Mouse (Mus musculus): ENCODE data around the gene Arid4a.
"Not testable (repeated sequence)": the region's sequence is repeated elsewhere in the genome, so short reads cannot be mapped to it uniquely, and the experiment has no call there.

The Arid4a gene

GRCm38 (mm10) chr12:71053031-71053430, 37.2 kb downstream of the Arid4a start:
- DNase-seq (ENCODE audit: low spot score), result no peak

- DNase-seq (ENCODE audit: low spot score), result no peak
These were observed 37.7 kb downstream of the Arid4a start for GRCm38 (mm10) chr12:71053486-71053885.

DNA sequence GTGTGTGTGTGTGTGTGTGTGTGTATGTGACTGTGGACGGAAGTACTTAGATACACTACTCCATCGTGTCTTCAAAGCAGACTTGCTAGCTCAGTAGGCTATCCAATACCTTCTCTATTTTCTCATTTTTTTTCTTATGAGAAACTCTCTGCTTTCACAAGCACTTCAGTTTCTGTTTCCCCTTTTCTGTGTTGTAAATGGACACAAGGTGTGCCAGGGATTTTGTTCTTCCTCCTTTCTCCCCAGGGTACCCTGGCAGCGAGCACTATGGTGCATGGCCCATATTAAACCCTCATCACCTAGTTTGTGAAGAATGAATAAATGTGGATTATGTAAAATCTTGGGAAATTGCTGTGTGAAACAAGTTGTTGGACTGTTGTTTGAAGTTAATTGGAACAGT, 39.7 kb downstream of the Arid4a start:
- DNase-seq (ENCODE audit: low spot score), result no peak

DNA sequence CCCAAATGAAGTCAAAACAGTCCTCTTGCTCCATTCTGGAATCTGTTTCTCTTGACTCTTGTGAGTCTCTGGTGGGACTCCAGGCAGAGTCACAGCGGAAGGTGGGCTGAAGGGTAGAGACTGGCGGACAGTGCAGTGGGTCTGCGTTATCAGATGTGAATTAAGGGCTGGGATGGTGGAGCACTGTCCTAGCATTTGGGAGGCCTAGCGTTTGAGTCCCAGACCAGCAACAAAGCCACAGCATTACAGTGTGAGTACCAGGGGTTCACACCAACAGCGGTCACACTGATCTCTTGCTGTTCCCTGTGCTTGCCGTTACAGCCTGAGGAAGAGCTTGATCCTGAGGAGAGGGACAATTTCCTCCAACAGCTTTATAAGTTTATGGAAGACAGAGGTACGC, 44.0 kb downstream of the Arid4a start:
- DNase-seq (ENCODE audit: low spot score), result no peak

DNA sequence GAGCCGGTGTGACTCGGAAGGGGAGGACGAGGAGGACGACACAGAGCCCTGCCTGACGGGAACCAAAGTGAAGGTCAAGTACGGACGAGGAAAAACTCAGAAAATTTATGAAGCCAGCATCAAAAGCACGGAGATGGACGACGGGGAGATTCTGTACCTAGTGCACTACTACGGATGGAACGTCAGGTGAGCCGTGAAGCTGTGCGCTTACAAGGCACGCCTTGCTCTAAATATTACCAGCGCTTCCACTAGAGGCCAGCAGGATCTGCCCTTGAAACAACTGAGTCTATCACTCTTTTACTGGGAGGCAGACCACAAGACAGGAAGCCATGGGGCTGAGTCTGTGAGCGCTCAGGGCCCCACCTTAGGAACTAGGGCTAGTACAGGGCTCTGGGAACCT, 54.1 kb downstream of the Arid4a start:
- no peak for DNase-seq (ENCODE audit: low spot score)

GRCm38 (mm10) chr12:71072048-71072447, 56.3 kb downstream of the Arid4a start:
- DNase-seq (ENCODE audit: low spot score), result no peak

GRCm38 (mm10) chr12:71073113-71073730, 57.4 kb downstream of the Arid4a start:
- peak; percentile 56 for DNase-seq (ENCODE audit: low spot score)

GRCm38 (mm10) chr12:71086331-71086730, 70.5 kb downstream of the Arid4a start:
- no peak for DNase-seq (ENCODE audit: low spot score)

- DNase-seq (ENCODE audit: low spot score), result not testable (repeated sequence)
These were observed 88.5 kb downstream of the Arid4a start for GRCm38 (mm10) chr12:71104275-71104674.

GRCm38 (mm10) chr12:71107216-71107771, 91.5 kb downstream of the Arid4a start:
- DNase-seq (ENCODE audit: low spot score), result no peak

DNA sequence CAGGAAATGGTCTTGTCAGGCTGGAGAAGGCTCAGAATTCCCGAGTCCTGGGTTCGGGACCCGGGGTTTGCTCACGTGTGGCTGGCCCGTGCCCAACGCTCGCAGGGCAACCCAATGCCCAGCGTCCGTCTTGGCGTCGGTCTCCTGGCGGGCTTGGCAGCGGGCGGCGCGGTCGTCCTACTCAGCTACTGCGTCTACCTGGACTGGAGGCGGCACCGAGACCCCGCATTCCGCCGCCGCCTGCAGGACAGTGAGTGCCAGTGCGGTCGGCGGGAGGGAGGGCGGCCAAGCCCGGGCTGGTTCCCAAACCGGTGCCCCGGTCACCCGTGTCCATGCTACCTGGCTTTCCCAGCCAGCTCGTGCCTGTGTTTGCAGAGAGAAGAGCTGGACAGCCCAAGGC, 95.5 kb downstream of the Arid4a start, which contains the start of gene Tomm20l:
Tomm20l (plus strand) TSS at position 98 of the 400 bp plus-strand sequence.
- peak; percentile 47 for DNase-seq (ENCODE audit: low spot score)

GRCm38 (mm10) chr12:71113074-71113473, 97.3 kb downstream of the Arid4a start:
- no peak for DNase-seq (ENCODE audit: low spot score)

DNA sequence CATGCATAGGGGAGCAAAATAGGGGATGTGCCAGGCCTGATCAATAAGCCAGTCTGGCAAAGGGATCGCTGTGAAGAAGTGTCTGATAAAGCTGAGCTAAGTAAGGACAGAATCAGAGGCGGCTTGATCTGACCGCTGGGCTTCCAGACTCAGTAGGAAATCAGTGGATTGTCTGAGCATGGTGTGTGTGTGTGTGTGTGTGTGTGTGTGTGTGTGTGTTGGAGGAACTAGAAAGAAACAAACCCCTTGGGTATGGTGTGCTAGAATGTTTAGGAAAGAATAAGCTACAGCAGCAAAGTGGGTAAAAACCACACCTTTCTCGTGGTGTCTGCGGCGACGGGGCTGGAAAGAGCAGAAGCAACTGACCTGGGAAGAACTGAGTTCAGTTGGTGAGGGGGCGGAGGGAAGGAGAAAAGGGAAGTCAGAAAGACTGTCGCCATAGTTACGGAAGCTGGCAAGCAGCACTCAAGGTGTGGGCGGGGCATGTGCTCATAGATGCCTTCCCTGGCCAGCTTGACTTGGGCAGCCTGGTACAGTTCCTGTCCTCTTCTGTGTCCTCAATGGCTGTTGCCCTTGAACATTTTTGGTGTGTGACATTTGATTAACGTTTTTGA, 98.0 kb downstream of the Arid4a start:
- peak; percentile 69 for DNase-seq (ENCODE audit: low spot score)

GRCm38 (mm10) chr12:71116411-71116810, 100.6 kb downstream of the Arid4a start:
- no peak for DNase-seq (ENCODE audit: low spot score)

- no peak for DNase-seq (ENCODE audit: low spot score)
These were observed 106.9 kb downstream of the Arid4a start for GRCm38 (mm10) chr12:71122731-71123130.

- no peak for DNase-seq (ENCODE audit: low spot score)
These were observed 107.5 kb downstream of the Arid4a start for GRCm38 (mm10) chr12:71123286-71123685.

- no peak for DNase-seq (ENCODE audit: low spot score)
These were observed 119.8 kb downstream of the Arid4a start for GRCm38 (mm10) chr12:71135581-71135980.

GRCm38 (mm10) chr12:71136130-71136973, 120.6 kb downstream of the Arid4a start, which contains the start of the genes Timm9 and 2700049A03Rik:
Timm9 (minus strand) TSS chr12:71136684.
2700049A03Rik (plus strand) TSS chr12:71136848.
- DNase-seq (ENCODE audit: low spot score), result peak; percentile 91

DNA sequence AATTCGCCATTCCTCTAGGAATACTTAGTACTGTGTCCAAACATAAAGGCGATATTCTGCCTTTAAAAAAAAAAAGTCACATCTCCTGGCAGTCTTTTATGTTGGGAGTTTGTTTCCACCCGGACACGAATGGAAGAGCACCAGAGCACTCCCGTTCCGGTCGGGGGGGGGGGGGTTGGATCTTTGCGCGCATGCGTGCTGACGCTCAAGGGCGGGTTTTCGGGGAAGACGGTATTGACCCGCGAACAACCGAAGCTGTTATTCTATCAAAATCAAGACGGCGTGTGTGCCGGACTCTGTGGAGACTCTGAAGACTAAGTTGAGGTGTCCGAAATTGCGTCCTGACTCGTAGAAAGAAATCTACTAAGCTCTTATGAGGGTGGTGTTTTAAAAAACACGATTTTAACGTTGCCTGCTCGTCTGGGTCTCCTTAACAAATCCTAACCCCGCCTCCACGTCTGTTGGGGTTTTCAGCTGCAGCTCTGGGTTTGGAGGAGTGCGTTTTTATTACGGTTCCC, 121.2 kb downstream of the Arid4a start:
- DNase-seq (ENCODE audit: low spot score), result peak; percentile 94

DNA sequence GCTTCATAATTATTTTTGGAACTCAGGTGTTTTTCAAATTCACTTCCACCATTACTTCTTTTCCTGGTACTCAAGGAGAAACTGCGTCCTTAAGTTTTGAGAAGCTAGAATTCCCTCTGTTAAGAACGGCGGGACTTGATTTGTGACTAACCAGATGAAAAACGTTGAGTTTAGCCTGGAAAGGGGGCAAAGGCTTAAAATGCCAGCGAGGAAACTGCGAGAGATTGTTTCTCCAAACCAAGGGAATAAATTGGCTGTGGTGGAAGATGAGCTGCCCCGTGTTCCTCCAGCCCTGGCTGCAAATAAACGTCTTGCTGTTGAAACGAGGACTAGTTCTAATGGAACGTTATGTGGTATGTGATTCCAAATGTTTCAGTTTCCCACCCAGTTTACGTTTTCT, 121.9 kb downstream of the Arid4a start:
- DNase-seq (ENCODE audit: low spot score), result peak; percentile 30

- DNase-seq (ENCODE audit: low spot score), result no peak
These were observed 123.6 kb downstream of the Arid4a start for GRCm38 (mm10) chr12:71139258-71139828.

- no peak for DNase-seq (ENCODE audit: low spot score)
These were observed 125.4 kb downstream of the Arid4a start for GRCm38 (mm10) chr12:71141189-71141588.
